Mouse (Mus musculus) CH12.LX (cell line): ENCODE data around the gene Chmp2a. TPM values are rescaled to one million over a fixed set of nuclear protein-coding genes. Genes with fewer than 3 reads are reported as not detected.

ENCODE experiments used
- DNase-seq: peaks from one replicate; pipeline ENCODE4 v3.0.0-alpha.2; 2013; ENCODE audit errors: extremely low read depth
- H3K27ac ChIP-seq: 2 replicates; pipeline ENCODE4 v1.5.1; 2012; ENCODE audit warnings: low read depth, mild to moderate bottlenecking, control low read depth, moderate library complexity; ENCODE audit not compliant: insufficient read depth
- H3K27me3 ChIP-seq: replicated peaks from 2 replicates; pipeline ENCODE3; 2012; ENCODE audit warnings: inconsistent platforms
- H3K36me3 ChIP-seq, 2 experiments: replicated peaks in 1 of 2; 2 replicates each; pipeline versions ENCODE3 to v1.6.1; 2012; ENCODE audit warnings: inconsistent platforms in 1 of 2, low read length in 1 of 2, mild to moderate bottlenecking in 1 of 2, mixed read lengths in 1 of 2, moderate library complexity in 1 of 2; ENCODE audit not compliant: control insufficient read depth in 1 of 2, insufficient read depth in 1 of 2
- H3K4me1 ChIP-seq, 2 experiments: 2 replicates each; pipeline ENCODE4 v1.6.1; 2012; ENCODE audit warnings: inconsistent platforms in 1 of 2, moderate library complexity in 1 of 2; ENCODE audit not compliant: insufficient read depth in 2 of 2, control insufficient read depth in 1 of 2
- H3K4me2 ChIP-seq: 2 replicates; pipeline ENCODE4 v1.6.1; 2012; ENCODE audit warnings: low read depth, mild to moderate bottlenecking, control low read depth; ENCODE audit not compliant: poor library complexity, insufficient read depth, severe bottlenecking
- H3K4me3 ChIP-seq, 3 experiments: fragments of 150-350 bp in 1 of 3; sonication (generic) in 1 of 3; replicated peaks in 1 of 3; 2 replicates each; pipeline versions ENCODE3 to v1.5.1; 2011 to 2012; ENCODE audit warnings: low read depth in 2 of 3, low read length in 2 of 3, mild to moderate bottlenecking in 2 of 3, moderate library complexity in 2 of 3, control low read depth in 1 of 3, improper control_type of control experiment in 1 of 3, inconsistent platforms in 1 of 3, mixed read lengths in 1 of 3; ENCODE audit not compliant: poor library complexity in 1 of 3
- H3K79me2 ChIP-seq: replicated peaks from 2 replicates; pipeline ENCODE4 v1.6.1; 2012; ENCODE audit warnings: mild to moderate bottlenecking, moderate library complexity; ENCODE audit not compliant: control insufficient read depth, poor library complexity, insufficient read depth, severe bottlenecking; ENCODE audit errors: extremely low read depth
- H3K9ac ChIP-seq: 2 replicates; pipeline ENCODE4 v1.6.1; 2012; ENCODE audit warnings: low read depth, mild to moderate bottlenecking, control low read depth, moderate library complexity; ENCODE audit not compliant: insufficient read depth
- H3K9me3 ChIP-seq: replicated peaks from 2 replicates; pipeline ENCODE3; 2012; ENCODE audit warnings: low read length, inconsistent platforms, mixed read lengths
- CHD1 ChIP-seq: IDR thresholded peaks from 2 replicates; pipeline ENCODE4 v1.6.1; 2012; ENCODE audit warnings: low read depth, low read length, improper control_type of control experiment, inconsistent platforms
- CTCF ChIP-seq, 2 experiments: IDR thresholded peaks in 1 of 2; conservative IDR thresholded peaks in 1 of 2; 2 replicates each; pipeline ENCODE4 v1.5.1; 2011 to 2012; ENCODE audit warnings: low read depth in 2 of 2, low read length in 2 of 2, improper control_type of control experiment in 1 of 2, inconsistent platforms in 1 of 2, mild to moderate bottlenecking in 1 of 2, moderate library complexity in 1 of 2
- ELF1 ChIP-seq: IDR thresholded peaks from 2 replicates; pipeline ENCODE4 v1.6.1; 2014; ENCODE audit warnings: low read depth, mild to moderate bottlenecking, inconsistent platforms, low read length, improper control_type of control experiment
- EP300 ChIP-seq: IDR thresholded peaks from 2 replicates; pipeline ENCODE4 v1.6.1; 2011; ENCODE audit warnings: low read length, improper control_type of control experiment
- GABPA ChIP-seq: IDR thresholded peaks from 2 replicates; pipeline ENCODE4 v1.6.1; 2012; ENCODE audit warnings: low read depth, low read length, improper control_type of control experiment, inconsistent platforms; ENCODE audit not compliant: insufficient replicate concordance
- HCFC1 ChIP-seq: IDR thresholded peaks from 2 replicates; pipeline ENCODE4 v1.6.1; 2012; ENCODE audit warnings: low read depth, mild to moderate bottlenecking, inconsistent platforms, low read length, improper control_type of control experiment
- IRF4 ChIP-seq: IDR thresholded peaks from 2 replicates; pipeline ENCODE4 v1.6.1; 2014; ENCODE audit warnings: low read depth, mild to moderate bottlenecking, inconsistent platforms, low read length, improper control_type of control experiment
- JUN ChIP-seq: IDR thresholded peaks from 2 replicates; pipeline ENCODE4 v1.6.1; 2011; ENCODE audit warnings: low read depth, mild to moderate bottlenecking, low read length, improper control_type of control experiment, moderate library complexity; ENCODE audit not compliant: insufficient read depth
- KAT2A ChIP-seq: IDR thresholded peaks from 2 replicates; pipeline ENCODE4 v1.6.1; 2012; ENCODE audit warnings: low read length, improper control_type of control experiment, inconsistent platforms; ENCODE audit not compliant: insufficient replicate concordance
- MAFK ChIP-seq: IDR thresholded peaks from 2 replicates; pipeline ENCODE4 v1.6.1; 2011; ENCODE audit warnings: low read length, improper control_type of control experiment; ENCODE audit not compliant: insufficient replicate concordance
- MAX ChIP-seq: IDR thresholded peaks from 2 replicates; pipeline ENCODE4 v1.6.1; 2011; ENCODE audit warnings: low read length, improper control_type of control experiment
- MAZ ChIP-seq: IDR thresholded peaks from 2 replicates; pipeline ENCODE4 v1.6.1; 2012; ENCODE audit warnings: low read depth, mild to moderate bottlenecking, inconsistent platforms, low read length, improper control_type of control experiment, moderate library complexity
- MEF2A ChIP-seq: IDR thresholded peaks from 2 replicates; pipeline ENCODE4 v1.6.1; 2014; ENCODE audit warnings: low read depth, mild to moderate bottlenecking, inconsistent platforms, low read length, improper control_type of control experiment, borderline replicate concordance
- MXI1 ChIP-seq: IDR thresholded peaks from 2 replicates; pipeline ENCODE4 v1.6.1; 2011; ENCODE audit warnings: mild to moderate bottlenecking, low read depth, low read length, improper control_type of control experiment
- MYC ChIP-seq: IDR thresholded peaks from 2 replicates; pipeline ENCODE4 v1.6.1; 2011; ENCODE audit warnings: low read depth, mild to moderate bottlenecking, improper control_type of control experiment, low read length
- NELFE ChIP-seq: IDR thresholded peaks from 2 replicates; pipeline ENCODE4 v1.6.1; 2011; ENCODE audit warnings: low read depth, low read length, improper control_type of control experiment
- RCOR1 ChIP-seq: conservative IDR thresholded peaks from 2 replicates; pipeline ENCODE4 v1.6.1; 2012; ENCODE audit warnings: low read depth, mild to moderate bottlenecking, inconsistent platforms, low read length, improper control_type of control experiment
- SIN3A ChIP-seq: IDR thresholded peaks from 2 replicates; pipeline ENCODE4 v1.6.1; 2012; ENCODE audit warnings: low read length, improper control_type of control experiment, inconsistent platforms
- SMC3 ChIP-seq: IDR thresholded peaks from 2 replicates; pipeline ENCODE4 v1.6.1; 2011; ENCODE audit warnings: low read depth, low read length, improper control_type of control experiment
- TBP ChIP-seq: conservative IDR thresholded peaks from 2 replicates; pipeline ENCODE4 v1.6.1; 2011; ENCODE audit warnings: low read depth, low read length, improper control_type of control experiment
- TCF12 ChIP-seq: IDR thresholded peaks from 2 replicates; pipeline ENCODE4 v1.6.1; 2014; ENCODE audit warnings: low read depth, mild to moderate bottlenecking, inconsistent platforms, low read length, improper control_type of control experiment
- UBTF ChIP-seq: IDR thresholded peaks from 2 replicates; pipeline ENCODE4 v1.6.1; 2012; ENCODE audit warnings: low read depth, mild to moderate bottlenecking, inconsistent platforms, low read length, improper control_type of control experiment, moderate library complexity
- USF2 ChIP-seq: conservative IDR thresholded peaks from 2 replicates; pipeline ENCODE4 v1.6.1; 2011; ENCODE audit warnings: low read depth, low read length, improper control_type of control experiment
- ZMIZ1 ChIP-seq: IDR thresholded peaks from 2 replicates; pipeline ENCODE4 v1.6.1; 2012; ENCODE audit warnings: low read depth, mild to moderate bottlenecking, inconsistent platforms, low read length, improper control_type of control experiment
- dilution Hi-C: fragments of 300-500 bp; cut with MboI; formaldehyde crosslinking; loops from 2 replicates; pipeline ENCODE4 v1.14.3; 2020; ENCODE audit warnings: low sequenced_read_pairs; ENCODE audit not compliant: extremely low pct_unique_long_range_greater_than_20kb, extremely low pct_ligation_motif_present
- in situ Hi-C: fragments of 300-500 bp; cut with MboI; formaldehyde crosslinking; loops from 3 replicates; pipeline ENCODE4 v1.14.3; 2019; ENCODE audit warnings: low sequenced_read_pairs, low pct_ligation_motif_present, low pct_unique_long_range_greater_than_20kb, mixed read lengths
- polyA plus RNA-seq: library from polyadenylated mRNA; unstranded; fragments of >175 nt; gene quantifications from 2 replicates; pipeline ENCODE4 v1.2.1, GENCODE M21; 2012; ENCODE audit warnings: low read depth; ENCODE audit not compliant: insufficient read length
- total RNA-seq, 2 experiments: library from RNA; depleted of rRNA; stranded (reverse); fragments of 300-350 nt in 1 of 2; fragments of >200 nt in 1 of 2; gene quantifications; 2 replicates each; pipeline ENCODE4 v1.2.3; 2012 to 2014

The Chmp2a gene
- total and polyA plus RNA-seq, 3 experiments = 115 to 134 (median 131) TPM

- H3K79me2 ChIP-seq = peaks cover 34% of the 10 kb centered on the region
- no peak for DNase-seq
- H3K9me3 ChIP-seq = no peaks in the 10 kb centered on the region
- dilution Hi-C loops = no loop called here
- no peaks in the 10 kb centered on the region for H3K27me3 ChIP-seq
- no peak overlapping the region for H3K4me3 ChIP-seq
- in situ Hi-C loops = no loop called here
- H3K27ac ChIP-seq = no peak overlapping the region
- peaks cover 71 to 86% of the 10 kb centered on the region in 2 experiments for H3K36me3 ChIP-seq
- TF ChIP-seq CHD1 (no peak), UBTF (no peak), EP300 (no peak), SMC3 (no peak), MAX (no peak), JUN (no peak), TCF12 (no peak)
- TF ChIP-seq, all 38 proteins: peak for 0
- Histone ChIP-seq H3K4me2 (no peak overlapping the region), H3K9ac (no peak overlapping the region), H3K4me1 (peaks cover 13 to 66% of the 10 kb centered on the region in 2 experiments)
Measured at GRCm38 (mm10) chr7:13028986-13029385, 5.6 kb downstream of the Chmp2a start.

DNA sequence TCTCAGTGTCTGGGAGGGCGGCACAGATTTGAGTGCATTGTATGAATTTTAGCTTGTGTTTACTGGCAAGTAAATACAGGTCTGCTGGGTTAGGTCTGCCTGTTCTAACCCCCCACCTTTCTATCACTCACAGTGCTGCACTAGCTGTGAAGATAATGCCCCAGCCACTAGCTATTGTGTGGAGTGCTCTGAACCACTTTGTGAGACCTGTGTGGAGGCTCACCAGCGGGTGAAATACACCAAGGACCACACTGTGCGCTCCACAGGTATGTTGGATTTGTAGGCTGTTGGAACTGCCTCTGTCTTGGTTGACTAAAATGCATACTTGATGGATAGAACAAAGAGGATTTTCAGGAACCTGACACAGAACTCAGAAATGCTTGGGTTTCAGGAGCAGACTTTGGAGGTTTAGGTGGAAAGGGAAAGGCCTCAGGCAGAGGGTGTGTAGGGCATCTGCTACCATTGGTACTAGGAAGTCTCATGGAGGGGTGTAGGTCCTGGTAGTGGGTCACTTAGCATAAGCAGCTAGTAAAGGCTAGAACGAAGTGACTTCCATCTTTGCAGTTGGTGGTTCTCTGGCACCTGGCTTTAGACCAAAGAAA lies 9.0 kb downstream of the Chmp2a start:
- no peak for DNase-seq
- Histone ChIP-seq H3K4me1 (peaks cover 10 to 51% of the 10 kb centered on the region in 2 experiments; a peak in 3 of 4 replicates), H3K27me3 (no peaks in the 10 kb centered on the region), H3K4me3 (peak overlapping the region; percentile 92 to 100 (median 94)), H3K27ac (no peak overlapping the region), H3K36me3 (peaks cover 48 to 55% of the 10 kb centered on the region in 2 experiments), H3K9ac (peak overlapping the region; percentile 78), H3K4me2 (peak overlapping the region; percentile 92), H3K79me2 (peaks cover 32% of the 10 kb centered on the region), H3K9me3 (no peaks in the 10 kb centered on the region)
- dilution Hi-C loops = no loop called here
- in situ Hi-C loops = no loop called here
- TF ChIP-seq MEF2A (no peak), SIN3A (peak; percentile 52; the same call in 1 of the 2 replicates)

DNA sequence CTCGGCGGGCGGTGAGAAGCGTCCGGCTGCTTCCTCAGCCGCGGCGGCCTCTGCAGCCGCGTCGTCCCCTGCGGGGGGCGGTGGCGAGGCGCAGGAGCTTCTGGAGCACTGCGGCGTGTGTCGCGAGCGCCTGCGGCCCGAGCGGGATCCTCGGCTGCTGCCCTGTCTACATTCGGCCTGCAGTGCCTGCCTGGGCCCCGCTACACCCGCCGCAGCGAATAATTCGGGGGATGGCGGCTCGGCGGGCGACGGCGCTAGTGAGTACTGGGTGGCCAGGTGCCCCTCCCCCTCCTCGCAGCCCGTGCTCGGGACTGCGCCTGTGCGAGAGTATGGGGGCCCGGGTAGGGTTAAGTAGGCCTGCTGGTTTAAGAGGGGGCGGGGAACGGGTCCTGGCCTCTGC lies 9.8 kb downstream of the Chmp2a start:
- Histone ChIP-seq H3K27me3 (no peaks in the 10 kb centered on the region), H3K4me2 (peak overlapping the region; percentile 92), H3K4me3 (peak overlapping the region; percentile 92 to 100 (median 94)), H3K36me3 (peaks cover 40 to 46% of the 10 kb centered on the region in 2 experiments), H3K9ac (peak overlapping the region; percentile 78), H3K4me1 (peaks cover 10 to 44% of the 10 kb centered on the region in 2 experiments; a peak in 3 of 4 replicates), H3K27ac (peak overlapping the region; percentile 80), H3K79me2 (peaks cover 32% of the 10 kb centered on the region), H3K9me3 (no peaks in the 10 kb centered on the region)
- peak; percentile 74 for DNase-seq
- in situ Hi-C loops = loop anchor here (25.0 kb wide), 1 partner anchor 538 kb away; the partner anchor contains the start of gene Zfp606
- dilution Hi-C loops = no loop called here
- TF ChIP-seq USF2 (no peak), MEF2A (no peak), TCF12 (no peak), MAFK (no peak), MXI1 (peak; percentile 9; the same call in 1 of the 2 replicates), GABPA (no peak), IRF4 (no peak), MYC (no peak), CHD1 (no peak), ZMIZ1 (peak; percentile 6; the same call in 1 of the 2 replicates), KAT2A (no peak), HCFC1 (peak; percentile 60), RCOR1 (no peak), CTCF (conservative IDR thresholded peaks at IDR 0.05 in 1 of 2, IDR thresholded peaks at IDR 0.05 in 1 of 2; ENCODE audit: low read depth in 2 of 2, low read length in 2 of 2) (peak in 1 of 2 experiments; percentile 33; a peak in 1 of 4 replicates), TBP (no peak), SMC3 (no peak), ELF1 (no peak), MAZ (no peak), NELFE (no peak)
